Mouse (Mus musculus) retina, postnatal 7 days (tissue): ENCODE results near the gene Hspa14.

ENCODE experiments used
- DNase-seq: peaks from one replicate; pipeline ENCODE4 v3.0.0-alpha.2; 2012; ENCODE audit warnings: low read depth, low spot score

Hspa14 gene

DNA sequence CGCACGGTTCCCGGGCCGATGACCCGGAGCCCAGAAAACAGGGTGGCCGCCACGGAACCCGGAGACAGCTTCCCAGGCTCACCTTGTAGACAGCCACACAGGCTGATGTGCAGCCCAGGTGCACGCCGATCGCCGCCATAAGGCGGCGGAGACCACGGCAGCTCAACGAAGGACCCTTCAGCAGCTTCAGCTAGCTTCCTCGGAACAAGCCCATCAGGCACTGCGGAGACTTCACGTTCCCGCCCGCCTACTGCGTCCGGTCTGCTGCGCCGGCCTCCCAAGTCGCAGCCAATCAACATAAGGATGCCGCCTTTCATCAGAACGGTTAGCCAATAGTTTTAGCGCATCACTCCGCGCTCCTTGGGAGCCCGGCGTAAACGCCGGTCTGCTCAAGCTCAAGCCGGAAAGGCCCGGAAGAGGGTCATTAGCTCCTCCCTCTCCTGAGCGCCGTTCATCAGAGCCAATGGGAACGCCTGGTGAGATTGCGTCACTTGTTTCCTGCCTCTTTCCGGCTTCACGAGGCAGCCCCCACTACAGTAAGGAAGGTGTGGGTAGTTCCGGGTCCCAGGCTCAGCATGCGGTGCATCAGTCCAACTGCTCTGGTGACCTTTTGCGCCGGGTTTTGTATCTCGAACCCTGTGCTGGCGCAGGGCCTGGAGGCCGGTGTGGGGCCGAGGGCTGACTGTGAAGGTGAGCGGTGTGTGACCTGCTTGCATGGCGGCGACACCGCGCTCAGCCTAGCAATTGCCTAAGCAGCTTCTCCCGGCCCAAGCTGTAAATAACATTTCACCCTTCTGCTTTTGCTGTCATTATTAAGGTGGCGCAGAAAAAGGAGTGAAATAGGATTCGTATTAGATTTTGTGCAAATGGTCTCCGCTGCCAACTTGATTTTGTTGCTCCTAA lies at the start of gene Hspa14, which contains the start of the genes Gm45902 and Cdnf:
Hspa14 (minus strand) TSS at position 263 of the 903 bp plus-strand sequence.
Gm45902 (minus strand) TSS at position 239 of the 903 bp plus-strand sequence.
Cdnf (plus strand) TSS at position 479 of the 903 bp plus-strand sequence.
- DNase-seq = peak; percentile 94

- DNase-seq = peak; percentile 35
Measured at GRCm38 (mm10) chr2:3546588-3546987, 34.0 kb upstream of the Hspa14 start.

GRCm38 (mm10) chr2:3546055-3546454 lies 33.4 kb upstream of the Hspa14 start:
- DNase-seq = no peak

- no peak for DNase-seq
Measured at GRCm38 (mm10) chr2:3541307-3542079, 28.9 kb upstream of the Hspa14 start.

GRCm38 (mm10) chr2:3526288-3526687 lies 13.7 kb upstream of the Hspa14 start:
- no peak for DNase-seq

GRCm38 (mm10) chr2:3522558-3522957 lies 9.9 kb upstream of the Hspa14 start:
- DNase-seq = no peak

- DNase-seq = no peak
Measured at GRCm38 (mm10) chr2:3512076-3512475, 538 bp downstream of the Hspa14 start.

DNA sequence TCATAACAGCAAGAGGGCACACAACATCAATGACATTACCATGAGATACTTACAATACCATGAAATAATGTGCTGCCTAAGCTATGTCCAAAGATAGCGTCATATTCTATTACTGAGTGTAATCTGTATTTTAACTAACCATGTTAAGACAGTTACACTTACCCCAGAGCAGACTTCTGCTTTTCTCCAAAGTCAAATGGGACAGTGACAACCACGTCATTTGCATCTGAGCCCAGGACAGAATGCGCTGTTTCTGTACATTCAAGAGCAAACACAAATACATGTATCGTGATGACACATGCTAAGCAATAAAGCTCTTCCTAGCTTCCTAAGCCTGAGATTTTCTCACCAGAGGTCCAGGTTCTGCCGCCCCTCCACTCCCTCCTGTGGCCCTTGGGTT lies 11.7 kb downstream of the Hspa14 start:
- DNase-seq = no peak

GRCm38 (mm10) chr2:3499543-3499942 lies 13.1 kb downstream of the Hspa14 start:
- no peak for DNase-seq

DNA sequence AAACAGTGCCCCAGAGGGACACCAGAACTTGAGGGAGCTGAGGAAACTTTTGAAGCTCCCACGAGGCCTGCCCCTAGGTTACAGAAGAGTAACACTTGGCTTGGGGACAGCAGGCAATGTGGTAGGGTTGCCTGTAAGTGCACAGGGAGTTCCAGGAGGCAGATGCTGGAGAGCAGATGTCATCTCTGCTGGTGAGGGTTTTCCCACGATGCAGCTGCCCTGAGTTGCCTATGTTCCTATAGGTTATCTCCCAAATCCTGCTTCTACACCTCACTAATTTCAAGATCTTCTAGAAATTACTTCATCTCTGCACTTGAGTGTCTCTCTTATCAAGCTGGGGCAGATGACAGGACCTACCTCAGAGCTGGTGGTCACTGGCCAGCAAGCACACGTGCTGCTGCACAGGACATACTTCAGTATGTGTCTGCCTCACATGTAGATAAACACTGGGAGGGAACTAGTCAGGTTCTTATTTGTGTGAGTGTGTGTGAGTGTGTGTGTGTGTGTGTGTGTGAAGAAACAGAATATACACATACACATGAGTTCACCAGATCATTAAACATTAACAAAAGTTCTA lies 18.7 kb downstream of the Hspa14 start:
- DNase-seq = no peak

DNA sequence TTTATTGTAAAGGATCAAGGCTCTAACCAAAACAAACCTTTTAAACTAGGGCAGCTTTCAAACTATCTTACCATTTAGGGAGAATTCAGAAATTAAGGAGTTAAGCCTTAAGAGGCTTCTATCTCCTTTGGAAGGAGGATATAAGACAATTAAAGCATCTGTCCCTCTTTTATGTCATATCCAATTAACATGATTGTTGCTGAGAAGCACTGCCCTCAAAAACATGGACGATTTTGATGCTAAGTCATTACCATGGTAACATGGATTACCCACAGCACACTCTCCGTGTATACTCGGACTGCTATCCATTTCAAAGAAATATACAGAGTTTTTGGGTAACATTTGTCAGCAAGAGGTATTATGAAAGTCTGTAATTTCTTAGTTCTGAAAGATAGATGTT lies 22.8 kb downstream of the Hspa14 start:
- DNase-seq = peak; percentile 79

DNA sequence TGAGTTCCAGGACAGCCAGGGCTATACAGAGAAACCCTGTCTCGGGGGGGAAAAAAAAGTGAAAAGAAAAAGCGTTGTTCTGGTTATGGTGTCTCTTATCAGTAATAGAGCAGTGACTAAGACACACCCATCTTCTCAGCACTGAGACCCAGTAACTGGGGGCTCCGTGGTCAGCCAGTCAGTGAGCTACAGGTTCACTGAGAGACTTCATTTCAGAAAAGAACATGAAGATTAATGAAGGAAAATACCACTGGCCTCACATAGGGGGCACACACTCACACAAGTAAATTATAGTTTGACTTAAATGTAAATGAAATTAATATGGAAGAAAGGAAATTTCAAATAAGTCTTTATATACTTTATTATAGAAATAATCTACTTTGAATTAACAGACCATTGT lies 32.4 kb downstream of the Hspa14 start:
- no peak for DNase-seq

- no peak for DNase-seq
Measured at GRCm38 (mm10) chr2:3475746-3476251, 36.8 kb downstream of the Hspa14 start.

DNA sequence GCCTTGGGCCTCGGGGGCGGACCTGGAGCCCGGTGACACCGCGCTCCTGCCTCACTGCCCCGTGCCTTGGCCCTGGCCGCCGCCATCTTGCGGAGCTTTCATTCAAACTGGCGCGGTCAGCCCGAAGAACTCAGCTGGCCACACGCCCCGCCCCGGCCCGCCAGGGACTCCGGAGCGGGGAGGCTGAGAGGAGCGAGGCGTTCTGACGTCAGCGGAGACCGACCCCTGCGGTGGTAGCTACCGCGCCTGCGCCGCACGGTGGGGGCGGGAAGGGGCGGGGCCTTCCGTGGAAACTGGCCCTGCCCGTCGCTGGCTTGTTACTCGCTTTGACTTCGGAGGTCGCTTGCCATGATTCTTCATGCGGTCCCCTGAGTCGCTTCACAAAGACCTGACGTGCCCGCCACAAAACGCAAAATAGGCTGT lies 37.7 kb downstream of the Hspa14 start, which contains the start of gene Suv39h2:
Suv39h2 (minus strand) TSS at position 171 of the 423 bp plus-strand sequence.
- DNase-seq = peak; percentile 92

DNA sequence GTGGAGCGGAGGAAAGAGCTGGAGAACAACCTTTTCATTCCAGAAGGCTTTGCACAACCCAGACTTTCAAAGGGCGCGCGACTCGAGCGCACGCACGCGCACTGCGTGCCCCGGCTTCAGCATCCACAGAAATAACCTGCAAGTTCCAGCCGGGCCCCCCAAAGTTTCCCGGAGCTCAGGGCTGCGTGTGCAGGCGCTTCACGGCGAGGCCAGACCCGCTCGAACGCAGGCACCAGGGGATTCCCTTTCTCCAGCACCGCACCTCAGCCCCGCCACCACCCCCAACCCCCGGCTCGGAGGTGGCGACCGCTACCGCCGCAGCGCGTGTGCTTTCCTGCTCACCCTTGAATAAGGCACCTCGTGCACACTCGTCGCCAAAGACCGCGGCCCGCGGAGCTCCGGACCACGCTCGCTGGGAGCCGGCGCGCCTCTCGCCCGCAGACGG lies 38.2 kb downstream of the Hspa14 start:
- peak; percentile 53 for DNase-seq

DNA sequence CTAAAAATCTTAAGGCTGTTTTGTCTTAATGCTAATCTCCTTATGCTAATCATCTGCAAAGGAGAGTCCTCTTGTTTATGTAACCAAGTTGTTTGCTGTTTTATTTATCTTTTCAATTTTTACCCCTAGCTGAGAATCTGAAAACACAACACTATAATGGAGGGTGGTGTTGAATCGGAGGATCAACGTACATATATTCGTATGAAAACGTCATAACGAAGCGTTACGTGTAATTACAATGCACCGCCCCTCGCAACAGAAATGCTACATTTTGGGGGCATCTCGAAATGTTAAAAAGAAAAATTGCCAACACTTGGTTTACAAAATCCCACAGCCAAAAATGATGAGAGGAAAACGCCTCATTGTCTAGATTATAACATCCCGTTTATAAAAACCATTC lies 38.7 kb downstream of the Hspa14 start:
- DNase-seq = no peak

- no peak for DNase-seq
Measured at GRCm38 (mm10) chr2:3456590-3456989, 56.0 kb downstream of the Hspa14 start.

DNA sequence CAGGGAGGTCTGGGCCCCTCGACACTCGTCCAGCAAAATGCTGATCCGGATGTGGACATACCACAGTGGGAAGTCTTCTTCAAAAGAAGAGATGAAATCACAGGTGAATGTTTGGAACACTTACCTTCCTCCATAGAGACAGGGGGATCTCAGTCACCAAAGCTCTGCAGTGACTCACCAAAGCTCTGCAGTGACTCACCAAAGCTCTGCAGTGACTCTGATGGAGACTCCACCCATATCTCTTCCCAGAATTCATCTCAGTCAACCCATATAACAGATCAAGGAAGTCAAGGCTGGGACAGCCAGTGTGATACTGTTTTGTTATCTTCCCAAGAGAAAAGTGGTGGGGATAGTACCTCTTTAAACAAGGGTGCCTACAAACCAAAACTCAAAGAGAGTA lies 59.5 kb downstream of the Hspa14 start:
- no peak for DNase-seq

GRCm38 (mm10) chr2:3449431-3449830 lies 63.2 kb downstream of the Hspa14 start:
- DNase-seq = no peak

GRCm38 (mm10) chr2:3445984-3446383 lies 66.6 kb downstream of the Hspa14 start:
- no peak for DNase-seq

DNA sequence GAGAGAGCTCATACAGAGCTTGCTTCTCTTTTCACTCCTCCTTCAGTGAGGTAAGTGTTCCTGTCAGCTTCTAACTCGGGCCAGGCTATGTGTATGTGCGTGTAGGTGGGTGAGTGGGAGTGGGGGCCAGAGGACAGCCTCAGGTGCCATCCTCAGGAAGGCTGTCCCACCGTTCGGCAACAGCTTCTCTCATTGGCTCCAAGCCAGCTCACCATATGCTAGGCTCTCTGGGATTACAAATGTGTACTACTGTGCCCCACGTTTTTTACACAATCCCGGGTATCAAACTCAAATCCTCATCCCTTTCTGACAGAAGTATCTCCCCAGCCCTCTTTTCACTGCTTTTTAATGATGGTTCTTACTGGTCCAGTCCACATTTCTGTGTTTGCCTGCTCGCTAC lies 68.4 kb downstream of the Hspa14 start:
- no peak for DNase-seq
